Mouse (Mus musculus): ENCODE measurements around the gene Rnf123.

Gene Rnf123

GRCm38 (mm10) chr9:108082988-108083431, at the start of gene Rnf123:
Gene Rnf123 (minus strand): TSS chr9:108083346.
- DNase-seq: no peak

- no peak for DNase-seq
These were observed 49.2 kb upstream of the Rnf123 start for GRCm38 (mm10) chr9:108132373-108132772.

DNA sequence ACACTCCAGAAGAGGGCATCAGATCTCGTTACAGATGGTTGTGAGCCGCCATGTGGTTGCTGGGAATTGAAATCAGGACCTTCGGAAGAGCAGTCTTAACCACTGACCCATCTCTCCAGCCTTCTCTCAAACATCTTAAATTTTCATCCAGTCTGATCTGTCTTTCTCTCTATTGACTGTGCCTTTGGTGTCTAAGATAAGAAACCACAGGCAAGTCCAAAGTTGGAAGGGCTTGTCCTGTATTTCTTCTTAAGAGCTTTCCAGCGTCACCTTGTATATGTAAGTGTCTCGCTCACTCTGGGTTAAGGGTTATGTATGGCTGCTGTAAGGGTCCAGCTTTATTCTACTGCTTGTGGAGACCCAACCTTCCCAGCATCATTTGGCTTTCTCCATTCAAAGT, 48.4 kb upstream of the Rnf123 start:
- DNase-seq: no peak

DNA sequence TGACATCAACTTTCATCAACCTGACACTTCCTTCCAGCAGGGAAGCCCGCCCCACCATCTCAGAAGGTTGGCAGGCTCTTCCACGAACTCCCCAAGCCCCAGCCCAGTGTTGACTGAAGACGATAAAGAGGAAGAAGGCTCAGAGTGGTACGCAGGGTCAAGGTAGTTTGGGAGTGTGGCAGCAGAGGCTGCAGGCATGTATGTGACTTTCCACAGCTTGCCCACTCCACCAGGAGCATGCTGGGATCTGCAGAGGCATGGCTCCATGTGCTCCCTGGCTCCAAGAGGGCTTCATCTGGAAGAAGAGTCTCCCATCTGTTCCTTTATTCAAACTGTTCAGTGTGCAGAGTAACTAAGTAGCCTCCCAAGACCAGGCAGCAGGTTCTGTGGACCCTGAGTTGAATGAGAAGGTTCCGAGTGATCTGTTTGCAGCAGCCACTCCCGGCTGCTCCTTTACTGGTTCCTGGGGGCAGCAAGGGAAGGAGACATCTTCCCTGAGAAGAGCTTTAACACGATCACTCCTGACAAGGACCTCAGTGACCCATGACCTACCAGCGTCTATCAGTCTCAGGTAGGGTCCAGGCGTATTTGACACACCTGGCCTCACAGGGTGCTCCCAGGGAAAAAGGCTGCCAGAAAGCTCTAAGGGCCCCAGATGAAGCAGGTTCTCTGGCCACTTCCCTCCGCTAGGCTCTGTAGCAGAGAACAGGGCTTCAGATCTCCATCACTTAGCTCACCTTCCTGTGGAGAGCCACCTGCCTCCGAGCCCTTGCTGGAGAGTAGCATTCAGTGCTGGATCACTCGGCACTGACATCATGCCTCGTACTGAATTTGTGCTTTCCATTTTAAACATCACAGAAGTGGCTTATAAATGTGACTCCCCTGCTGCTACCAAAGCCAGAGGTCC, 46.1 kb upstream of the Rnf123 start:
- no peak for DNase-seq

DNA sequence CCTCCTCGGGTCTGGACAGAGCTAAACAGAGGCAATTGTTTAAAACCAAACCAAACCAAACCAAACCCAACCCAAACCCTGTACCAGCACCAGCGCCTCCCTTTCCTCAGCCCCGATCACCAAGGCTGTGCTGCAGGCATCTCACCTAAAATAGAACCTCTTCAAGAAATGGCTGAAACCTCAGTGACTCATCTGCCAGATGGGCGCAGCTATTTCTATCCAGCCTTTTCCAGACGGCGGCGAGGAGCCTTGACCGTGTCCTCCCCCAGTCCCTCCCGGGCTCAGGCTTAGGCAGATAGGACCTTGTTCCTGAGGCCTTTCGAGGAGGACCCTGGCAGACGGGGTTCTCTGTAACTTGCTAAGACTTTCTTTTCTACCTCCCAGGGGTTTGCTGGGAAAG, 45.1 kb upstream of the Rnf123 start:
- DNase-seq: no peak

- DNase-seq: no peak
These were observed 43.5 kb upstream of the Rnf123 start for GRCm38 (mm10) chr9:108126436-108127180.

GRCm38 (mm10) chr9:108125731-108126130, 42.6 kb upstream of the Rnf123 start:
- DNase-seq: peak; percentile 64 to 83

DNA sequence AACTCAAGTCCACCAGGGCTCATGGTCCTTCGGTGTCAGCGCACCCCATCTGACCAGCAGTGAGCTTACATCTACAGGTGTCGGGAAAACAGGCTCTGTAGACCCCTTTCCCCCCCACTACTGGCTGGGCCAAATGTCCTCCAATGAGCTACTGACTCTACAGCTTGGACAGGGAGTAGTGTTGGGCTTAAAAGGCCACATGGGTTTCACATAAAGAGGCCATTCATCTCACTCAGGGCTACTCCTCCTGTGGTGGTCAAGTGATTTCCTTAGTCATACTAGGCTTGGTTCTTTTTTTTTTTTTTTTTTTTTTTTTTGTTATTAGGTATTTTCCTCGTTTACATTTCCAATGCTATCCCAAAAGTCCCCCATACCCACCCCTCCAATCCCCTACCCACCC, 40.8 kb upstream of the Rnf123 start:
- DNase-seq: no peak

DNA sequence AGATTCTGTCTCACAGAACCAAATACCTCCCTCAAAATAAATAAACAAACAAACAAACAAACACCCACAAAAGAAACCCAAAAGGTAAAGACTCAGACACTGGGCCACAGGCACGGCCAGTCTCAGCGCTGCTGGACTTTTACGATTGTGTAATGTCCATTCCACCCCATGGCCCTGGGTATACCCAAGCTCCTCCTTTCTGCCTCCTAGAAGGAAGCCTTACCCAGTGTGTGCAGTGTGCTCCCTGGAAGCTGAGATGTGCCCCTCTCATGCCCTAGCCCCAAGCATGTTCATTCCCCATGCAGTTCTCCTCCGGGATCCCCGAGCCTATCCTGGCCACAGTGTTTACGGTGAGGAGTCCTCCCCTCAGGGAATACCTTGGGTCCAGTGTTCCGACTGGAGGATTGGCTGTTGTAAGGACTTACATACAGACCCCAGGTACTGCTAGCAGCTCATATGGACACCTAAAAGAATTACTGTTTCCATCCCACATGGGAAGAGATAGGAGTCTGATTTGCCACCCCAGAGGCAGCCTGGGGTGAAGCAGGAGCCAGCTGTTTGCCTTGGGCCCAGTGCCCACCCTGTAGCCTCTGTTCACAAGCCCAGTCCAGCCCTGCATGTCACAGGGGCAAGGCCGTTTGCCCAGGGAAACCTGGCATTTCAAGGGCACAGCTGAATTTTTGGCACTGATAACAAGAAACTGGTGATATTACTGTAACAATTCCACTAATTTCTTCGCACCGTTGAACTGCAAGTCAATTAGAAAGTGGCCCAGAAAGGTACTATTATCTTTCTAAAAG, 38.2 kb upstream of the Rnf123 start:
- DNase-seq: peak in 1 of 2 experiments; percentile 52

DNA sequence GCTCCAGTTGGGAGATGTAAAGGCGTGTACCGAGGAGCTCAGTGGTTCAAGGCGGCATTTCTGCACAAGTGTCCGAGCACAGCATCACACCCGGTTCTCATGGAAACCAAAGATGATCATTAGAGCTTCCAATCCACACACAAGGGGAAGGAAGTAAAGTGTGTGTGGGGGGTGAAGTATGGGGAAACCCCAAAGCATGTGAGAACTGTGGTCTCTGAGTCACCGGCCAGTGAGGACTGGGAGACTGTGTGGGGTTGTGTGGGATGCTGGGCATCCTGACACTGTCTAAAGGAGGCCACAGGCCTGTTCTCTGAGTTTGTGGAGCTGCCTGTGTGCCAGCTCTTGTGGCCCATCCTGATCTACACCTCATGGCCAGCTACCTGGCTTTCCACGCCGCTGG, 37.5 kb upstream of the Rnf123 start:
- DNase-seq: no peak

GRCm38 (mm10) chr9:108119891-108120411, 36.8 kb upstream of the Rnf123 start:
- DNase-seq: no peak

GRCm38 (mm10) chr9:108117143-108117542, 34.0 kb upstream of the Rnf123 start:
- peak in 1 of 2 experiments; percentile 8 for DNase-seq

- DNase-seq: peak in 1 of 2 experiments; percentile 38
These were observed 32.3 kb upstream of the Rnf123 start for GRCm38 (mm10) chr9:108115290-108116077.

GRCm38 (mm10) chr9:108112719-108113340, 29.7 kb upstream of the Rnf123 start:
- peak; percentile 70 to 81 for DNase-seq

DNA sequence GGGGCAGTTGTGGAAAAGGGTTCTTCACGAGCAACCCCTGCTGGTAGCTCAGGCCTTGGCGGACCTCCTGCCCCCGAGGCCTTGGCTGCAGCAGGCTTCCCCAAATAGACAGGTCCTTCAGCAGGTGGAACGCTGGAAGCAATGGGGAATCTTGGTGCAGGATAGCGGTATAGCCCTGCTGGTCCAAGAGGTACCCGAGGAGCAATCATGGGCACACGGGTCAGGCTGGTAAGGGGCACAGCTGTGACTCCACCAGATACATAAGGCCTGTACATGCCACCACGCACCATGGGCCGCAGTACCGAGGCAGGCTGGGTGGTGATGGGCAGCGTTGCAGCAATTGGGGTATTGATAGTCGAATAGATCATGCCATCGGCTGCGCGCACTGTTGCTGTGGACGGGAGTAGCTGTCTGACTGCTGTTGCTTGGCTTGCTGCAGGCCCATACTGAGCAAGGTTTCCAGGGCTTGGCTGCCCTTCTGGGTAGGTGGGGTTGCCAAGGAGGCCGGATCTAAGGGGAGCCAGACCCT, 28.5 kb upstream of the Rnf123 start:
- peak in 1 of 2 experiments; percentile 57 for DNase-seq

GRCm38 (mm10) chr9:108111101-108111592, 28.0 kb upstream of the Rnf123 start:
- peak in 1 of 2 experiments; percentile 42 for DNase-seq

DNA sequence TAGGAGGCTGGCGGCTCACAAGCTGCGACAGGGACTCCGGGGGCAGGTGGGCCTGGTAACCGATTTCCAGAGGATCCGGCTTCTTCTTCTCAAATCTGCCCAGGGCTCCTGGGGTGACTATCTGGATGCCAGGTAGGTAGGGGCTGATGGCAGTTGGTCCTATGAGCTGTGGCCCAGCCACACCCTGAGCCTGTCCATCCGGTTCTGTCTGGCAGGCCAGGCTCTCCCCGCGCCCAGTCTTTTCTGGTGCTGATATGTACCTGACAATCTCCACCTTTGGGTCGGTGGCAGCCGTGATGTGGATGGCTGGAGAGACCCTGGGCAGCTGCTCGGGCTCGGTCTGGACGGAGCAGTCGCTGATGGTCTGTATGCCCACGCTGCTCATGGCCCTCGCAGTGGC, 27.0 kb upstream of the Rnf123 start:
- DNase-seq: no peak

DNA sequence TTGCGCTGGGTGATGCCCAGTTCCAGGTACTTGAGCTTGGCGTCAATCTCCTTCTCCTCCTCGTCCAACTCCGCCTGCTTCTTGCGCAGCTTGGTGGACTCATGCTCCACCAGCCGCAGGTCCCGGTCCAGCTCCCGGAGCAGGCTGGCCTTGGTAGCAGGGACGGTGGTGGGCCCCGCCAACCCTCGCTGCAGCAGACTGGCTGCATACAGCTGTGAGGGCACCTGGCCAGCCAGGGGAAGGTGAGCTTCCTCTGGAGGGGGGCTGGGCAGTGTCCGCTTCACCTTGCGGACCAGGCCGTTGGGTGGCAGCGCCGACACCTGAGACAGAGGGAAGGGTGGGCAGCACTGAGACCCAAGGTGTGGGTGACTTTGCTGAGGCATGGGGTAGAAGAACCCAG, 24.7 kb upstream of the Rnf123 start:
- DNase-seq: no peak

- DNase-seq: no peak
These were observed 22.9 kb upstream of the Rnf123 start for GRCm38 (mm10) chr9:108106090-108106489.

GRCm38 (mm10) chr9:108105549-108105863, 22.4 kb upstream of the Rnf123 start:
- DNase-seq: no peak

Measured in cerebellum, postnatal 10 days (tissue).